Mouse (Mus musculus) liver, embryonic 14.5 days (tissue): ENCODE data around the gene Gfod2.

Source experiments
- CTCF ChIP-seq: IDR thresholded peaks from 2 replicates; pipeline ENCODE4 v1.5.1; 2016; ENCODE audit warnings: antibody characterized with exemption, low read depth, control low read depth
- EP300 ChIP-seq: IDR thresholded peaks from 2 replicates; pipeline ENCODE4 v1.6.1; 2016; ENCODE audit warnings: antibody characterized with exemption, low read depth

- TF ChIP-seq CTCF (no peak), EP300 (no peak)
These were observed 19.2 kb downstream of the Gfod2 start for GRCm38 (mm10) chr8:105739216-105739615.
